Mouse (Mus musculus): ENCODE measurements around the gene Ubtd1.

GRCm38 (mm10) chr19:41985994-41986393 lies 4.4 kb downstream of the Ubtd1 start:
- TF ChIP-seq POLR2A (IDR thresholded peaks at IDR 0.05; ENCODE audit: borderline replicate concordance, extremely low read depth, insufficient read depth, insufficient read length, poor library complexity, severe bottlenecking) (no peak), CTCF (IDR thresholded peaks at IDR 0.05; ENCODE audit: borderline replicate concordance, extremely low read depth, insufficient read depth, insufficient read length) (no peak)
